Mouse (Mus musculus) ES-Bruce4 (cell line): ENCODE results near the gene Sparcl1. TPM values are rescaled to one million over a fixed set of nuclear protein-coding genes. Genes with fewer than 3 reads are reported as not detected.
A peak's percentile ranks its signal among the peaks of the same experiment; 100 is the strongest.

Source experiments
- H3K27ac ChIP-seq: 2 replicates; pipeline ENCODE4 v1.5.1; 2012; ENCODE audit warnings: low read length, inconsistent platforms; ENCODE audit not compliant: insufficient read depth
- H3K27me3 ChIP-seq: 2 replicates; pipeline ENCODE4 v1.6.1; 2012; ENCODE audit warnings: mild to moderate bottlenecking, low read length, inconsistent platforms; ENCODE audit not compliant: control insufficient read depth, poor library complexity, insufficient read depth, severe bottlenecking
- H3K36me3 ChIP-seq: 2 replicates; pipeline ENCODE4 v1.6.1; 2012; ENCODE audit warnings: inconsistent platforms, mild to moderate bottlenecking, low read length, moderate library complexity; ENCODE audit not compliant: control insufficient read depth, poor library complexity, insufficient read depth, severe bottlenecking
- H3K4me1 ChIP-seq: one replicate; pipeline ENCODE4 v1.8.1; 2011; ENCODE audit warnings: low read length; ENCODE audit not compliant: control insufficient read depth, insufficient read depth
- H3K4me3 ChIP-seq: 2 replicates; pipeline ENCODE4 v1.5.1; 2011; ENCODE audit warnings: low read depth, mild to moderate bottlenecking, low read length
- H3K9ac ChIP-seq: 2 replicates; pipeline ENCODE4 v1.6.1; 2012; ENCODE audit warnings: low read depth, mild to moderate bottlenecking, inconsistent platforms; ENCODE audit not compliant: poor library complexity, severe bottlenecking
- H3K9me3 ChIP-seq: replicated peaks from 2 replicates; pipeline ENCODE4 v1.6.1; 2012; ENCODE audit warnings: mild to moderate bottlenecking, low read length, inconsistent platforms; ENCODE audit not compliant: control insufficient read depth, poor library complexity, insufficient read depth, severe bottlenecking
- CTCF ChIP-seq: IDR thresholded peaks from one replicate; pipeline ENCODE4 v1.8.1; 2011; ENCODE audit warnings: low read depth, low read length
- EP300 ChIP-seq: IDR thresholded peaks from 2 replicates; pipeline ENCODE4 v1.6.1; 2011; ENCODE audit warnings: low read depth, low read length; ENCODE audit not compliant: insufficient read depth
- POLR2A ChIP-seq: IDR thresholded peaks from one replicate; pipeline ENCODE4 v1.8.1; 2011; ENCODE audit warnings: low read length; ENCODE audit not compliant: insufficient read depth
- polyA plus RNA-seq: library from polyadenylated mRNA; stranded (reverse); fragments of >200 nt; gene quantifications from 2 replicates; pipeline ENCODE4 v1.2.4, GENCODE M21; 2011; ENCODE audit warnings: low read depth; ENCODE audit not compliant: missing spikeins, insufficient read depth, insufficient read length

The Sparcl1 gene
- polyA plus RNA-seq, 1 experiment: 0.40 TPM

- peaks cover 22% of the 10 kb centered on the region for H3K4me1 ChIP-seq
- H3K27me3 ChIP-seq: no peaks in the 10 kb centered on the region
- peak overlapping the region; percentile 71 for H3K27ac ChIP-seq
- no peaks in the 10 kb centered on the region for H3K9me3 ChIP-seq
- no peak overlapping the region for H3K4me3 ChIP-seq
- H3K9ac ChIP-seq: peak overlapping the region; percentile 13; the same call in 1 of the 2 replicates
- TF ChIP-seq CTCF (no peak), EP300 (0 out of 2 replicates have a peak, but pooled peaks have one; percentile 57), POLR2A (no peak)
- no peaks in the 10 kb centered on the region for H3K36me3 ChIP-seq
Observed at GRCm38 (mm10) chr5:104108127-104108875, 5.2 kb downstream of the Sparcl1 start.

GRCm38 (mm10) chr5:104104111-104104510 is 9.4 kb downstream of the Sparcl1 start:
- H3K36me3 ChIP-seq: no peaks in the 10 kb centered on the region
- no peak overlapping the region for H3K9ac ChIP-seq
- TF ChIP-seq CTCF: no peak
- TF ChIP-seq POLR2A: no peak
- no peak for TF ChIP-seq EP300
- H3K27me3 ChIP-seq: no peaks in the 10 kb centered on the region
- H3K27ac ChIP-seq: peak overlapping the region; percentile 87
- peaks cover 12% of the 10 kb centered on the region for H3K4me1 ChIP-seq
- no peak overlapping the region for H3K4me3 ChIP-seq
- H3K9me3 ChIP-seq: no peaks in the 10 kb centered on the region

GRCm38 (mm10) chr5:104103171-104103570 is 10.4 kb downstream of the Sparcl1 start:
- Histone ChIP-seq H3K9me3 (no peaks in the 10 kb centered on the region), H3K4me1 (peaks cover 9% of the 10 kb centered on the region), H3K27ac (no peak overlapping the region; the same call in 1 of the 2 replicates), H3K4me3 (no peak overlapping the region), H3K9ac (no peak overlapping the region), H3K36me3 (no peaks in the 10 kb centered on the region), H3K27me3 (no peaks in the 10 kb centered on the region)
- TF ChIP-seq POLR2A: no peak
- no peak for TF ChIP-seq CTCF

GRCm38 (mm10) chr5:104101678-104102531 is 11.6 kb downstream of the Sparcl1 start:
- Histone ChIP-seq H3K27ac (no peak overlapping the region), H3K4me3 (no peak overlapping the region), H3K4me1 (peaks cover 3% of the 10 kb centered on the region), H3K36me3 (no peaks in the 10 kb centered on the region), H3K9me3 (no peaks in the 10 kb centered on the region), H3K27me3 (no peaks in the 10 kb centered on the region), H3K9ac (no peak overlapping the region)
- TF ChIP-seq EP300 (no peak), POLR2A (no peak), CTCF (no peak)

GRCm38 (mm10) chr5:104096078-104096938 is 17.2 kb downstream of the Sparcl1 start:
- H3K36me3 ChIP-seq: no peaks in the 10 kb centered on the region
- H3K4me3 ChIP-seq: no peak overlapping the region
- H3K4me1 ChIP-seq: no peaks in the 10 kb centered on the region
- H3K27me3 ChIP-seq: no peaks in the 10 kb centered on the region
- no peak overlapping the region for H3K27ac ChIP-seq
- no peaks in the 10 kb centered on the region for H3K9me3 ChIP-seq
- no peak overlapping the region for H3K9ac ChIP-seq
- TF ChIP-seq EP300 (no peak), CTCF (no peak), POLR2A (no peak)
